Mouse (Mus musculus) midbrain, embryonic 13.5 days (tissue): ENCODE data around the gene Gm7137. TPM values are rescaled to one million over a fixed set of nuclear protein-coding genes. Genes with fewer than 3 reads are reported as not detected.
"Not testable (repeated sequence)": the region's sequence is repeated elsewhere in the genome, so short reads cannot be mapped to it uniquely, and the experiment has no call there.

Experiments
- ATAC-seq: fragments of 200-750 bp; cut with Nextera tagmentation; 2 replicates; pipeline ENCODE4 v1.8.0; 2017; ENCODE audit warnings: mild to moderate bottlenecking, moderate TSS enrichment, moderate library complexity
- H3K27ac ChIP-seq: fragments of 300-500 bp; sonication (generic); 2 replicates; pipeline ENCODE4 v1.5.1; 2015; ENCODE audit warnings: inconsistent platforms, mild to moderate bottlenecking, moderate library complexity
- H3K27me3 ChIP-seq: fragments of 300-500 bp; sonication (generic); 2 replicates; pipeline ENCODE4 v1.6.1; 2015; ENCODE audit warnings: mild to moderate bottlenecking, inconsistent platforms
- H3K36me3 ChIP-seq: fragments of 300-500 bp; sonication (generic); 2 replicates; pipeline ENCODE4 v1.6.1; 2015; ENCODE audit warnings: mild to moderate bottlenecking, inconsistent platforms
- H3K4me1 ChIP-seq: fragments of 300-500 bp; sonication (generic); replicated peaks from 2 replicates; pipeline ENCODE4 v1.6.1; 2015; ENCODE audit warnings: inconsistent platforms
- H3K4me2 ChIP-seq: fragments of 300-500 bp; sonication (generic); replicated peaks from 2 replicates; pipeline ENCODE4 v1.6.1; 2015; ENCODE audit warnings: moderate library complexity, mild to moderate bottlenecking, inconsistent platforms
- H3K4me3 ChIP-seq: fragments of 300-500 bp; sonication (generic); replicated peaks from 2 replicates; pipeline ENCODE4 v1.5.1; 2015; ENCODE audit warnings: mild to moderate bottlenecking, inconsistent platforms
- H3K9ac ChIP-seq: fragments of 300-500 bp; sonication (generic); replicated peaks from 2 replicates; pipeline ENCODE4 v1.6.1; 2015; ENCODE audit warnings: mild to moderate bottlenecking, inconsistent platforms
- H3K9me3 ChIP-seq: fragments of 300-500 bp; sonication (generic); 2 replicates; pipeline ENCODE4 v1.6.1; 2016; ENCODE audit warnings: mild to moderate bottlenecking, inconsistent platforms
- WGBS: fragments of 180-500 bp; shearing (Covaris S2); methylation state at CpG from one replicate; pipeline ENCODE4 v1.1.7; 2015; 5-methylcytosine and 5-hydroxymethylcytosine counted together
- polyA plus RNA-seq: library from polyadenylated mRNA; unstranded; fragments of >200 nt; fragmentation: Nextera tagmentation; extraction: Ambion mirVana; gene quantifications from 2 replicates; pipeline ENCODE4 v1.2.1, GENCODE M21; 2015

The Gm7137 gene
- polyA plus RNA-seq, 1 experiment from 2014 or later: not detected

DNA sequence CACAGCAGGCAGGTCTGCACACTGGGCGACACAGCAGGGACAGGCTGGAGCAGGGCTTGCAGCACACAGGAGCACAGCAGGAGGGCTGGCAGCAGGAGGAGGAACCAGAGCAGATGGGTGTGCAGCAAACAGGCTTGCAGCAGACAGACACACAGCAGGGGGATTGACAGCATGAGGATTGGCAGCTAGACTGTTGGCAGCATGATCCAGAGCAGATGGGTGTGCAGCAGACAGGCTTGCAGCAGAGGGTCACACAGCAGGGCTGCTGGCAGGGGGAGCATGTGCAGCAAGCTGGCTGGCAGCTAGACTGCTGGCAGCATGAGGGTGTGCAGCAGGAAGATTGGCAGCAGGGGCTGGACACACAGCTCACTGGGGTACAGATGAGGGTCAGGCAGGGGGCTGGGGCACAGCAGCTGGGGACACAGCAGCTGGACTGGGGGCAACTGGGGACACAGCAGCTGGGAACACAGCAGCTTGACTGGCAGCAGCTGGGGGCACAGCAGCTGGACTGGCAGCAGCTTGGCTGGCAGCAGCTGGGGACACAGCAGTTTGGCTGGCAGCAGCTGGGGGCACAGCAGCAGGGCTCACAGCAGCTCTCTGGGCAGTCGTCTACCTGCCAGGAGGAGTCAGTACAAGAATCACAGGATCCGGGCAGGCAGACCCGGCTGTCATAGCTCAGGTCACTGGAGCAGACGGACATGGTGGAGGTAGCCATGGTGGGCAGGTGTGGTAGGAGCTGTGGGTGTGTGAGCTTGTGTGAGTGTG is 45.9 kb downstream of the Gm7137 start, which contains the start of gene Gm18596:
Gm18596 (minus strand) TSS at position 715 of the 765 bp plus-strand sequence.
- H3K36me3 ChIP-seq, H3K9me3 ChIP-seq, H3K9ac ChIP-seq, H3K4me2 ChIP-seq, H3K4me3 ChIP-seq, ATAC-seq, H3K4me1 ChIP-seq, H3K27me3 ChIP-seq: not testable (repeated sequence)
- 51% methylated on average over 5 of the region's 5 CpGs for WGBS
- peak within 1 kb of the TSS; percentile 51; the same call in 1 of the 2 replicates for H3K27ac ChIP-seq

GRCm38 (mm10) chr10:77738929-77739328 is 49.1 kb downstream of the Gm7137 start:
- Histone ChIP-seq H3K9me3 (no peaks in the 10 kb centered on the region), H3K27ac (no peak overlapping the region), H3K4me3 (no peak overlapping the region), H3K36me3 (no peaks in the 10 kb centered on the region), H3K9ac (no peak overlapping the region), H3K4me1 (peaks cover 6% of the 10 kb centered on the region), H3K27me3 (no peaks in the 10 kb centered on the region), H3K4me2 (no peak overlapping the region)
- ATAC-seq: no peak
- 90% methylated on average over 4 of the region's 4 CpGs for WGBS

Other genes with a start within 250 kb of the Gm7137 start
- gene Pttg1ip, start 206.5 kb downstream of the Gm7137 start, polyA plus RNA-seq: 57.5 and 59.0 TPM in 2 replicates
- gene Sumo3, start 182.1 kb downstream of the Gm7137 start, polyA plus RNA-seq: 302 and 320 TPM in 2 replicates
- gene Gm49325, start 182.0 kb downstream of the Gm7137 start, polyA plus RNA-seq: 2.5 TPM in 1 of 2 replicates, not detected in the other
- 89.8 and 95.5 TPM in 2 replicates for gene Ube2g2, start 165.9 kb downstream of the Gm7137 start, polyA plus RNA-seq
- gene Tspear, start 101.6 kb downstream of the Gm7137 start, polyA plus RNA-seq: 0.67 and 1.2 TPM in 2 replicates
- gene Gm19402, start 97.4 kb downstream of the Gm7137 start, polyA plus RNA-seq: not detected in 2 replicates
- gene Gm9508, start 91.0 kb downstream of the Gm7137 start, polyA plus RNA-seq: not detected in 2 replicates
- gene Gm10272, start 81.6 kb downstream of the Gm7137 start, polyA plus RNA-seq: not detected in 2 replicates
- not detected in 2 replicates for gene Gm10024, start 76.7 kb downstream of the Gm7137 start, polyA plus RNA-seq
- not detected in 2 replicates for gene Gm10142, start 72.4 kb downstream of the Gm7137 start, polyA plus RNA-seq
- not detected in 2 replicates for gene Krtap12-1, start 67.6 kb downstream of the Gm7137 start, polyA plus RNA-seq
- not detected in 2 replicates for gene Gm10100, start 61.7 kb downstream of the Gm7137 start, polyA plus RNA-seq
- gene Gm18596, start 45.6 kb downstream of the Gm7137 start, polyA plus RNA-seq: not detected in 2 replicates
- gene Gm9736, start 36.8 kb downstream of the Gm7137 start, polyA plus RNA-seq: not detected in 2 replicates
- gene Gm3233, start 28.5 kb downstream of the Gm7137 start, polyA plus RNA-seq: not detected in 2 replicates
- gene Gm3238, start 16.9 kb downstream of the Gm7137 start, polyA plus RNA-seq: not detected in 2 replicates
- not detected in 2 replicates for gene Gm7138, start 11.3 kb downstream of the Gm7137 start, polyA plus RNA-seq
- gene Gm3250, start 5.7 kb downstream of the Gm7137 start, polyA plus RNA-seq: not detected in 2 replicates
- not detected in 2 replicates for gene Gm9639, start 6.9 kb upstream of the Gm7137 start, polyA plus RNA-seq
- gene Gm19668, start 10.9 kb upstream of the Gm7137 start, polyA plus RNA-seq: not detected in 2 replicates
- not detected in 2 replicates for gene Gm9507, start 23.6 kb upstream of the Gm7137 start, polyA plus RNA-seq
- gene Gm2696, start 26.5 kb upstream of the Gm7137 start, polyA plus RNA-seq: not detected in 2 replicates
- not detected in 2 replicates for gene Krtap10-4, start 38.9 kb upstream of the Gm7137 start, polyA plus RNA-seq
- not detected in 2 replicates for gene Krtap10-10, start 47.7 kb upstream of the Gm7137 start, polyA plus RNA-seq
- gene Gm36176, start 58.6 kb upstream of the Gm7137 start, polyA plus RNA-seq: not detected in 2 replicates
- gene Gm10318, start 64.7 kb upstream of the Gm7137 start, polyA plus RNA-seq: not detected in 2 replicates
- not detected in 2 replicates for gene Gm3285, start 73.8 kb upstream of the Gm7137 start, polyA plus RNA-seq
- gene Lrrc3, start 114.3 kb upstream of the Gm7137 start, polyA plus RNA-seq: 9.8 and 10.3 TPM in 2 replicates
- 2.7 and 3.3 TPM in 2 replicates for gene Trpm2, start 182.4 kb upstream of the Gm7137 start, polyA plus RNA-seq
- gene 1810043G02Rik, start 190.3 kb upstream of the Gm7137 start, polyA plus RNA-seq: 32.4 and 36.8 TPM in 2 replicates
- gene Pfkl, start 221.9 kb upstream of the Gm7137 start, polyA plus RNA-seq: 96.9 and 106 TPM in 2 replicates